Mouse (Mus musculus): ENCODE data around the gene Stoml2.

Stoml2 gene

DNA sequence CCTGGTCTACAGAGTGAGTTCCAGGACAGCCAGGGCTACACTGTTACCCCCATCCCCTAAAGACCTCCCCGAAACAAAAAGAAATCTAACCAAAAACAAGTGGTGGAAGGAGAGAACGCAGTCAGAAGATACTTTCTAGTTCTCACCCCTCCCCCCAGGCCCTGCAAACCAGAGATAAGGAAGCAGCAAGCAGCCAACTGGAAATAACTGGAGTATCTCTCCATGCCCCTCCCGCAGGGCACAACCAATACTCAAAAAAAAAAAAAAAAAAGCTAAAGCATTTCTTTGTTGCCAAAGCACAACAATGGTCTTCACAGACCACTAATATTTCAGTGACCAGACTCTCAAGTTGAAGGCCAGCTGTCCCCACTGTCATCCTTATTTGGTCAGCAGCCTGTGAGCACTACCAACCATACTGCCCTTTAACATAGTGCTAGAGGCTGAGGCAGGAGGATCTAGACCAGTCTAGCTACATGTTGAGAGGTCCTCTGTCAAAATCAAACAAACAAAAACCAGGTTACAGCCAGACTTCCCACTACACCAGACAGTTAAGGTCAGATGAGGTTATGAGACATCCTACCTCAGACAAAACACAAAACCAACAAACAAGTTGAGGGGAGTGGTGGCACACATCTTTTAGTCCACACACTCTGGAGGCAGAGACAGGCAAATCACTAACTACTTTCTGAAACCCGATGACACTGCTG lies 6.5 kb upstream of the Stoml2 start:
- DNase-seq, result no peak

DNA sequence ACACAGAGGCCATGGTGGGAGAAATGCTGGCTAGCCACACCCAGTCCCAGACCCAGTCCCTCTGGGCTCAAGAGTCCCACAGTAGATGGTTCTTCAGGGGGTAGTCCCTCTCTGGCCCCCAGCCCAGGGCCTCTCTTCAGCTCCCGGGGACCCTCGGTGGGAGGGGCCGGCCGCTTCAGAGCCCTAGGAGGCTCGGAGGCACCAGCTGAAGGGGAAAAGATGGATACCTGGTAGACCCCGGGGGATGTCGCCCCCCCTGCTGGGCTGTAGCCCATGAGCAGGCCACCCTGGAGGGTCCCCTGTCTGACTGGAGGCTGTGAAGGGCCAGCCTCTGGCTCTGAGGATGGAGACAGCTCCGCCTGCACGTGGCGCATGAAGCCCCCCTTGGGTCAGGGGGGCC lies 4.8 kb upstream of the Stoml2 start:
- no peak for DNase-seq

DNA sequence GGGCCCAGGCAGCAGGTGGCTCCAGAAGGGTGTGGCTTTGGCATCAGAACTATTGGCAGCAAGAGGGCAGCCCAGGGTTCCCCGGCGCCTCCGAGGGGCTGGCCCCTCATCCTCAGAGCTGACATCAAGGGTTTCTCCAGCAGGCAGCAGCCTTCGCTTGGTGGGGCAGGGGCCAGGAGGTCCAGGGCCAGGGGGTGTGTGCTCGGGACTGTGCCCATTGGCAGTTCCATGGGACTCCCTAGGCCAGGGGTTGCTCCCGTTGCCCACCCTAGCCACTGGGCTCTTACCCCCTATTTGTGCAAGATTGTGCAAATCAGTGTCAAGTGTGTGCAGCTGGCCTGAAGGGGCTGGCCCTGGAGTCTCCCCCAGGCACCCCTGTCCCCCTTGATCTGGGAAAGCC lies 4.3 kb upstream of the Stoml2 start:
- DNase-seq, result no peak

DNA sequence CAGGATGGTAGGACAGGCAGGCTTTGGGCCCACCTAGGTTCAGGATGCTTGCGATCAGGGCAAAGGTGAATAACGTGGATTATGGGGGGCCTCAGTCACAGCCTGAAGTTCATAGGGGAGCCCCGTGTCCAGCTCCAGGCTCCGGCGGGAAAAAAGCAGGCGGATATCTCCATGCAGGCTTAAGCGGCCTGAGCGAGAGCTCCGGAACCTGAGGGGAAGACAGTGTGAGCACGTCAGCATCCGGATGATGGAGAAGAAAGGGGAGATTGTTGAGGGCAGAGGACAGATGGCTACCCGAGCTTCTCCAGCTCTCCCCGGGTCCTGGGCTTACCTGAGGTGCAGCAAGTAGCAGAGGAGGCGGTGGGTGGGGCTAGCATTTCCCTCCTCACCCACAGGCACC lies 2.0 kb upstream of the Stoml2 start:
- DNase-seq, result no peak

DNA sequence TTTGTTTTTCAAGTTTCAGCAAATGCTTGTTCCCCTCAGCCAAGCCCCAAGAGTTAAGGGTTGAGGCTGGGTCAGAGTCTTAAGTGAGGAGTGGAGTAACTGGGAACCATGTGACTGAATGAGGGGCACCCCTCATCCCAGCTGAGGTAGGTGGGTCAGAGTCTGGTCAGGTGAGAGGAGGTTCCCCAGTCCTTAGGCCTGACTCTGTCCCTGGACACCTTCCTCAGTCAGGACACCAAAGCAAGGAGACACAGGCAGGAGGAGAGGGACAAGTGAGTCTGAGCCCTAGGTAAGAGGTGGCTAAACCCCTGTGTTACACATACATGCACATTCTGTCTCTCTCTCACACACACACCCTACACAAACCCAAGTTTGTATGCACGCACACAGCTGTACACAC lies 991 bp upstream of the Stoml2 start:
- no peak for DNase-seq

DNA sequence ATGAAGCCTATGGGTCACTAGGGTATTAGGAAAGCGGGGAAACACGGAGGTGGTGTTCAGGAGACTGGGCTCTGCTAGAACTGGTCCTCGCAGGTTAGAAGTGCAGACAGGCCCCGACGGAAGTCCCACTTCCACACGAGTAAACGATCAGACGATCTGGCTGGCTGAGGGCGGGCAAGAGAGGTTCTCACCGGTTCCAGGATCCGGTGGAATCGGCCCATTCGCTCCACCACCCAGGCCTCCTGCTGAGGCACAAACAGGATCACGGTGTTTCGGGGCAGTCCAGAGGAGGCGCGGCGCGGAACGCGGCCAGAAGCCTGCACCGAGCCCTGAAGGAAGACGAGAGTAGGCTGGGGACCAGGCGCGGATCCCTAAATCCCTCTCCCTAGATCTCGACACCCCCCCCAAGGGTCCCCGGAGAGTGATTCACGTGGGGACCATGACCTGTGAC lies 705 bp downstream of the Stoml2 start:
- DNase-seq, result no peak

DNA sequence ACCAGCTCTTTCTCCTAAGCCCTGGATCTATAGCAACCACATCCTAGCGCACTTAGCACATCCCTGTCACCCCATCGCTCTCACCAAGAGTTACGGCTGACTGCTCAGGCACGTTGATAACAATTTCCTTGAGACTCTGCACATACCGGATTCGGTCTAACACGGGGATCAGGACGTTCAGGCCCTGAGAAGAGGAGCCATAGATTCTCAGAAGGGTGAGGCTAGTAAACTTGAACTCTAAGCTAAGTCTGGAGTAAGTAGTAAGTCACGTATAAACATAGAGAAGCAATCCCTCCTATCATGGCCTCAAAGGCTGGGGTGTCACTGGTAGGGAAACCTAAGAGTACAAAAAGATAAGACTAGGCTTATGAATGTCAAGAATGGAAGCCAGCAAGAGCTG lies 1.2 kb downstream of the Stoml2 start:
- no peak for DNase-seq

DNA sequence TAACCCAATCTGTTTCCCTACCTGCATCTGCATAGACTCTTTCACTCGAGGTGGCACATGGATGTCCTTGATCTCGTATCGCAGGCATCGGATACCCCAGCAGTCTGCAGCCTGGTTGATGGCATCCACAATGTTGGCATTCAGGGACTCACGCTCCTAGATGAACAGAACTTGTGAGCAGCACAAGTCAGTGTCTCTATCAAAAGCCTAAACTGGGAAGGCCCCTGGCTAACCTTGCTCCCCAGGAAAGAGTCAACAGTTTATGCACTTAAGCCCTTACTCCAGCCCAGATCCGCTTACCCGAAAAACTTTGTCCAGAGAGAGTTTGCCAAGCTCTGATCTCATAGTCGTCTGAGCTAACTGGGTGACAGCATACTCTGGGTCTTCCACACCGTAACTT lies 1.8 kb downstream of the Stoml2 start:
- no peak for DNase-seq

DNA sequence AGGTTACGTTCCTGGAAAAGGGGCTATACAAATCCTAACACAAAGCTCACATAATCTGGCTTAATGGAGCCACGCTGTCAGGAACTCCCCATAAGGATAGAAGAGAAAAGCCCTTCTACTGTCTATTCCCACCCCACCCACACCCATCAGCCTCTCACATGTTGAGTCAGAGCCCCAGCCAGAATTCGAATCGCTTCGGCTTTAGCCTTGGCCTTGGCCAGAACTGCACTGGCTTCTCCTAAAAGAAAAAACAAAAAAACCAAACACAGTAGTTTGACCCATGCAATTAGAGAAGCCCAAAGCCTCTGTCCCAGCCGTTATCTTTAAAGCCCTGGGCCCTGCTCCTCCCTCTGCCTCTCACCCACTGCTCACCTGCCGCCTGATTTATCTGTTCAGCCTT lies 2.4 kb downstream of the Stoml2 start:
- no peak for DNase-seq

DNA sequence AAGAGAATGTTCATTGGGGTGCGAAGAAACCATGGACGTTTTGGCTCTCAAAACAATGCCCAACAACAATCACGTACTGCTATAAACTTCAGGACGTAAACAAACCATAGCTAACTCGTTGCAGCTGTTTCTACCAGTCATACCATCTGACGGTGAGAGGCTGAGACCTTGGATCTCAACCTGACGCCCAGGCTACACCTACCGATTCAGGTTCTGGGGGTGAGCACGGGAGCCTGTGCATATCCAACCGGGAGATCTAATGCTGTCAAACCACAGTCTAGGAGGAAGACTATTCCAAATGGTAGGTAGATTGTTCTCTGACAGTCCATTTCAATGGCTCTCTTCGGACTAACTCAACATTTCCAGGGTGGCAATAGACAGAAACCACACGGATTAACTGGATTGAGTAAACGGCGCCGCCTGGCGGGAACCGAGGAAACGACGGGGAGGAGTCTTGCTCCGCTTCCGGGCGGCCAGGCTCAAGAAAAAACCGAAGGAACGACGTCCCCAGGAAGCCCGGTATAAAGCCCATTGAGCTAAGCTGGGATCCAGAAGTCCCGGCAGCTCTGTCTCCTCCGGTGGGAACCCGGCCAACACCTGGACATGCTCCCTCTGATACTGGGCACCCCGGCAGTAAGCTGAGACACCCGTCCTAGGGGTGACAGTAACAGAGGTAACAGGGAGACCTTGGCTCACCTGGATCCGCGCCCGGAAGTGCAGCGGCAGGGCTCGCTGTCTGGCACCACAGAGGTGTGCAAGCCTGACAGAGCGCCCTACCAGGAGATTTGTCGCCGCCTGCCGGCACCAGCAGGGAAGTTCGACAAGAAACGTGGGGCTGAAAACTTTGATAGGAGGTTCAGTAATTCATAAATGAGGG lies 6.2 kb downstream of the Stoml2 start, which contains the start of gene Pigo:
Pigo (minus strand) TSS at position 736 of the 877 bp plus-strand sequence.
- peak; percentile 95 for DNase-seq

DNA sequence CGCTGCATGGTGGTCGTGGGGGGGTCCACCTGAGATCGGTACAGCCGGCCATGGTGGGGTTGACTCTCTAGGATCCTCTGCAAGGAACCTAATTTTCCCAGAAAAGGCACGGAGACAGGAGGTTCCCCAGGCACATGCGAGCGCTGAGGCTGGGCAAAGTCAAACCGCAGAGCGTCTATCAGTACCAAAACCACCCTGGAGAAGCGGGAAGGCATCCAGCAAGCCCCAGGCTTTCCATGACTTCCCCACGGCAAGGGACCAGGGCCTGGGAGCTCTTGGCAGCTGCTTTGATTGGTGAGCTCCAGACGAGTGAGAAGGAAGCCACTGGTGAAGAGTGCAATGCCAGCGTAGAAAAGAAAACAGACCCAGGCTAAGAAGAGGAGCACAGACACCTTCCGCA lies 6.8 kb downstream of the Stoml2 start:
- no peak for DNase-seq

DNA sequence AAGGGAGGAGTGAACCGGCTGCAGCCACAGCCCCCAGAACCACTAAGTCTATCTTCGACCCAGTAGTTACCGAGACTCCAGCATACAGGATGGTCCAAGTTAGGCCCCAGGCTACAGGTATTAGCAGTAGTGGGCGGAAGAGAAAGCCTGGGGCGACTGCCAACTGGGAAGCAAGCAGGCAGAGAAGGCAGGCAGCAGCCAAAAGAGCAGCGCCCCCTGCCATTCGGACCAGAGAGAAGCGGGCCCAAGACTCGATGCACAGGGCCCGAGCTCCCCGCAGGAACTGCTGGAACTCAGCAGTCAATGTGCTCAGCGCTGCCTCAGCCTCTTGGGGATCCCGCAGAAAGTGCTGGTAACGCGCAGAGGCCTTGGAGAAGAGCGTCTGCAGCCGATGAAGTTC lies 10.2 kb downstream of the Stoml2 start:
- DNase-seq, result no peak

DNA sequence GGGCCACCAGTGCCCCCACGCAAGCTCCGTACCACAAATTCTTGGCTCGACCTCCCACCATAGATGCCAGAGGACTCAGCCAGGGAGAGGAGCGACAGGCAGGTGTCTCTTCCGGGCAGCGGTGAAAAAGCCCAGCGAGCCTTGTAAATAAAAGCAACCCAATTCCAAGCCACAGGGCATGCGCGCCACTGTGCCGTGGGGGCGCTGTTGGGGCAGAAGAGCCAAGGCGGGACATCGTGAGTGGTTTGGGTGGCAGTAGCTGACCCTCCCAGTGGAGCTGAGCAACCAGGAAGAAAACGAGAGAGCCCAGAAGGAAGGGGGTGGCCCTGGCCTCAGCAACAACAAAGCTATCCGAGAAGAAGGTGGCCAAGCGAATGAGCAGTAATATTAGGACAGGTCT lies 10.6 kb downstream of the Stoml2 start:
- DNase-seq, result no peak

DNA sequence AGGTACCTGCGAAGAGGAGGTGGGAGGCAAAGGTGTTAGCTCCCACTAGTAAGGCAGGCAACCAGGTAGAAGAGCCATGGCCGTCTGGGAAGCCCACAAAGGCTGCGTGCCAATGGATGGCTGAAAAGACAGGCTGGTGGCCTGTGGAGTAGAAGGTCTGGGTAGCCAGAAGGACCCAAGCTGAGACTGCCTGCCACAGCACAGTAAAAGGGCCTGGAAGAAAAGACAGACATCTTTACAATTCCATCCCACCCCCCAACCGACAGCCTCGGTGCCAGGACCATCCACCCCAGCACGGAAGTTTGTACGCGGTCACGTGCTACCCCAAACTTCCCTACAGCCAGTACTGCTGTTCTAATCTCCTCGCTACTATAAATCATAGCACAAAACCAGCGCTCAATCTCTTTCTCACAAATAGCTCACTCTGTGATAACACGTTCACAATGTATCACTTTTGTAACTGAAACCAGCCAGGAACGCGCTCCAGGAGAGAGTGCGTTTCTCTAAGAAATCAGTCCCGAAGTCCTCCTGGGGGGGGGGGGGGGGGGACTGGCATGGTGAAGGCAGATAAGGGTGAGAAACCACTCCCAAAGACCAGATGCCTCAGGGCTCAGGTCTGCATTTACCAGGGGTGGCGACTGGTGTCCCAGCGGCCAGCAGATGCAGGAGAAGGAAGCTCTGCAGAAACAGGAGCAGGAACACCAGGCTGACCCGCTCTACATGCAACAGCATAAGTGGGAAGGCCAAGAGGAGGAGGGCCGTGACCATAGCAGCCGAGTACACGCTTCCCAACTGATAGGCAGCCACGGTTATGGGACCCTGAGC lies 11.7 kb downstream of the Stoml2 start:
- DNase-seq, result no peak

DNA sequence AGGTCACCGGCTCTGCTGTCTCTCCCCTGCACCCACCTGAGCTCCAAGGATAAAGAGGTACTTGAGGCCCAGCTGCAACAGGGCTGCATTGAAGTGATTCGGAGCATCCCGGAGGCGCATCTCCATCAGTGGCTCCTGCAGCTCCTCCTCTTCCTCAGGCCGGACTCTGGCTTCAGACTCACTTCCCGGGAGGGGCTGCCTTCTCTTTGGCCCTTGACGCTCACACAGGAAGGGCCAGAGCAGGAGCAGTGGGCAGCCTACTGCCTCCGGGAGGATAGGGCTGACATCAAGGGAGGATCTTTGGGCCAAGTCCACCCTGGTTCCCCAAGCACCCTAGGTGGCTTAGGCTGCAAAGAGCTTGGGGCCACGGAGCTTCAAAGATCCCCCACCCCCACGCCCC lies 12.3 kb downstream of the Stoml2 start:
- no peak for DNase-seq

DNA sequence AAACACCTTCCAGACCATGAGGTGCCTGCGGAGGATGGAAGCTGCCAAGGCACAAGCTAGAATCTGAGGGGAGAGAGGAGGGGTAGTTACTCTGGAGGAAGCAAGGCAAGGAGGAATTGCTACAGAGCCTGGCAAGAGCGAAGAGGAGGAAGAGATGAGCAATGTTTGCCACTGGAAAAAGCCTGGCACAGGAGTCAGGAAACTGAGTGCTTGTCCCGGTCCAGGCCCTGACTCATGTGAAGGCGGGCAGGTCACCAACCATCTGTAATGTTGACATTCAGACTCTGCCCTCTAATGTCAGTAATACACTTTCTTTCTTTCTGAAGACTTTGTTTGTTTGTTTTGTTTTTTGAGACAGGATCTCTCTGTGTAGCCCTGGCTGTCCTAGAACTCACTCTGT lies 13.4 kb downstream of the Stoml2 start:
- no peak for DNase-seq

DNA sequence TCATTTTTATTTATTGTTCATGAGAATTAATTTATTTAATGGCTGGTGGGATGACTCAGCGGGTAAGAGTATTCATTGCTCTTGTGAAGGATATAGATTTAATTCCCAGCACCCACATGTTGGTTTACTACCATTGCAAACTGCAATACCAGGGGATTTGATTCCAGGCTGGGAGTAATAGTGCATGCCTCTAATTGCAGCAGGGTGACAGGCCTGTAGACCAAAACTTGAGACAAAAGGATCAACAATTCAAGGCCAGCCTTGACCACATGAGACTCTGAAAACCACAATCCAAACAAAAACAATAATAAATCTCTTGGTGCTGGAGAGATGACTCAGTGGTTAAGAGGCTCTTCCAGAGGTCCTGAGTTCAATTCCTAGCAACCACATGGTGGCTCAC lies 19.4 kb downstream of the Stoml2 start:
- no peak for DNase-seq

DNA sequence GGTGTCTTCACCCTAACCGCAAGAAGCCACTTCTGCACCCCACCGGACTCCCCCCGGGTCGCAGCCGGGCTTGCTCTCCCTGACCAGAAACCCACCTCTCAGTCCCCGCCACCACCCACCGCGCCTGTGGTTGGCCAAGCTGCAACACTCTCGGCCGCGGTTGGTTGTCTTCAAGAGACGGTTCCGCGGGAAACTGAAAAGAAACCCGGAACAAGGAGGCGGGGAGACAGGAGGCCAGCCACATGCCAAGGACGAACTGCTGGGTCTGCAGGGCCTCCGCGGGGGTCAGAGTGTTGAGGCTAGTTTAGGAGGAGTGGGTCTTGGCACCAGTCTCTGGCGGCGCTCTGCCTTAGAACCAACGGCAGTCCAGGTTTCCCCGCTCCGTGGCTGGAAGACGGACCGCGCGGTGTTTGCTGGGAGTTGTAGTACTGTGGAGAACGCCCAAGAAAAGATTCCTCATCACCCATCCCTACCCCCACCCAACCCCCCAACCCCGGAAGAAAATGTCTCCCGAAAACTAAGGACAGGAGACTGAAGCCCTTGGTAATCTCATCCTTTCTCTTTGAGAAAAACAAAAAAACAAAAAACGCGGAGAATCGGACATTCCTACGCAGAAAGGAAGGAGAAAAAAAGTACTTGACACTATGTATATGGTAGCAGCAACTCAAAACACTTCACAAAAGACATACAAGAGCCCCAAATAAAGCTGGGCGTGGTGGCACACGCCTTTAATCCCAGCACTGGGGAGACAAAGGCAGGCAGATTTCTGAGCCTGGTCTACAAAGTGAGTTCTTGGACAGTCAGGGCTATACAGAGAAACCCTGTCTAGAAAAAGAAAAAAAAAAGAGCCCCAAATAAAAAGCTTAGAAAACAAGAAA lies 21.1 kb downstream of the Stoml2 start, which contains the start of gene Fancg:
Fancg (minus strand) TSS at position 346 of the 878 bp plus-strand sequence.
- DNase-seq, result peak; percentile 91

DNA sequence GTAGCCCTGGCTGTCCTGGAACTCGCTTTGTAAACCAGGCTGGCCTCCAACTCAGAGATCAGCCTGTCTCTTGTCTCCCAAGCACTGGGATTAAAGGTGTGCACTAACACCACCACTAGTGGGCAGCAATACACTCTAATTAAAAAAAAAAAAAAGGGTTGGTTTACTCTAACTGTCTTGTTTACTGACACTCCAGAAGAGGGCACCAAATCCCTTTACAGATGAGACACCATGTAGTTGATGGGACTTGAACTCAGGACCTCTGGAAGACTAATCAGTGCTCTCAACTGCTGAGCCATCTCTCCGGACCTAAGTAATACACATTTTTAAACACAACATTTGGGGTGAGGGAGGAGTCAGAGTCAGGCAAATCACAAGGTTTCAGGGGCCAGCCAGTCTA lies 25.7 kb downstream of the Stoml2 start:
- DNase-seq, result peak; percentile 69

DNA sequence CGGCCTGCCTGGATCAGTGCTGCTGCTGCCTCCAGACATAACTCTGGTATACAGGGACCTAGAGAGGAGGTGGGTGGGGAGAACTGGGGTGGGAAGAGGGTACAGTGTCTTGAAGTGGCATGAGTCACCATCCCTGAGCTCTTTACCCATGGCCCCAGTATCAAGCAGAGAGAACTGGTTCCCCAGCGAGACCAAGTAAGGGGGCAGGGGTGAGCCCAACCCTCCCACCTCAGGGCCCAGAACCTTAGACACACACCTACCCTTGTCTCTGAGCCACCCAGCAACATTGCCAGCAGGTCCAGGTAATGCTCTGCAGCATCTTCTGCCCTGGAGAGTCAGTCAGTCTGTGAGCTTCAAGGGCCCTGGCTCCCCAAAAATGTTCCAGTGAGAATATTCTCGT lies 26.6 kb downstream of the Stoml2 start:
- DNase-seq, result no peak

DNA sequence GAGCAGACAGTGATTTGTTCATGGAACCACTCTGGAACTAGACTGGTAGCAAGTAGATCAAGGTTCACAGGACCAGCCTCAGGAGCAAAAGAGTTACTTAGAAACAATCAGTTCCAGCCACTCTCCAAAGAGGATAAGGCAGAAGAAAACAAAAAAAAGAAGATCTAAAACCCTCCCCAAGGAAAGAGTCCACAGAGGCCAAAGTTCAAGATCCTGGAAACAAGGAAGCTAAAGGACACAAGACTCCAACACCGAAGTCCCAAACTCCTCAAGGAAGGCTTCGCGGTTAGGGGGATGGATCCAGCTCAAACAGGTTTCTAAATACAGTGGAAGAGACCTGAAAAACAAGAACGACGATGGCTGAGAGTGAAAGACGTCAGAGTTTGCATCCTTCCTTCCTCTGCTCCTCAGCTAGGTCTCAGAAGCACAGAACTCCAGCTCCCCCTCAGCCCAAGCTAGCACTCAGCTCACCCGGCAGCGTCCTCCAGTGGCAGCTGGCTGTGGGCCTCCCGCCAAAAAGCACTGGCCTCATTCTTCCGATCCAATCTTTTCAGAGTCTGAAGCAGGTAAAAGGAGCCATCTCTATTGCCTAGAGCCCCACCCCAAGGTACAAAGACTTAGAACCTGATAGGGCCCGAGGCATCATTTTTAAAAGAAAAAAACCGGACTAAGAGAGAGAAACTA lies 28.6 kb downstream of the Stoml2 start:
- DNase-seq, result no peak

DNA sequence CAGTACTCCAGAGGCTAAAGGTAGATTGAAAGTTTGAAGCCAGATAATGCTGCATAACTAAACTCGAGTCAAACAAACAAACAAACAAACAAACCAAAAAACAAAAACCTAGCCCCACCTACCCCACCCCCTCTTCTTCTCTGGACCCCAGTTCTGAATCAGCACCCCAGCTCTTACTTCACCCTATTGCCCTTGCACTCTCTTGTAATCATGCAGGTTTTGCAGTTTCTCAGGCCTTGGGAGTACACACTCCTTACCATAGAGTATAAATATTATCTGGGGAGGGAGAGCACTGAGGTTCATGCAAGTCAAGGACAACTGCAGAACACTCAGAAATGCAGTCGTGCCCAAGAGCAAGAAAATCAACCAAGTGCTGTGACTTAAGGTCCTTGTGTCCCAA lies 30.2 kb downstream of the Stoml2 start:
- DNase-seq, result no peak

Data from retina, postnatal 1 day (tissue).